Mouse (Mus musculus): ENCODE results near the gene Mtus2.

DNA sequence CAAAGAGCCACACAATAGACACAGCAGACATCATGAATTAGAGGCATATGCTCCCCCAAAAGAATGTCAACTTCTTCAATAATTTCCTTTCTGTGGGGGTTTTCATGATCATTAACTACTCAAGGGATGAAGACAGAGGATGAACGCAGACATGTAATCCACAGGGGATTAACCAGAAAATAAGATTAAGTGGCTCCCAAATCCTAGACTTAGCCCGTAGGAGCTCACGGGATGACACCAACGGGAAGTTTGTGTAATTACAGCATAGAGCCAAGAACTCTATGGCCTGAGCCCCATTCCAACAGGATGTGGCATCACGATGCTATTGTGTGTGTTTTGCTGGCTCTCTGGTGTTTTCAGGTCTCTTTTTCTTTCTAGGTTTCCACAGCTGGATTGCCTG is 12.4 kb downstream of the Mtus2 start:
- TF ChIP-seq CTCF (IDR thresholded peaks at IDR 0.05; ENCODE audit: low read depth, low read length) (no peak), POLR2A (IDR thresholded peaks at IDR 0.05; ENCODE audit: extremely low read depth, insufficient read depth, low read length) (no peak)
